9 mouse cellular contexts compared by ENCODE assay signal in genomic region chr13:30834349-30834748, GRCm38 (mm10).
DNase-seq lines count a peak whose midpoint lies in the region; ATAC-seq and TF ChIP-seq lines count a peak whose summit lies in the region.
"Had no signal": no experiment of that assay in that cellular context is flagged by ENCODE, and none has a peak within 500 bp of the region (broad histone marks: within the 10 kb centered on the region; RNA-seq: fewer than 3 reads in every experiment).

No protein-coding gene starts in this region.

- no peak for TF ChIP-seq CTCF in heart, postnatal 0 days (IDR thresholded peaks at IDR 0.05; ENCODE audit: low read depth)

- no peaks in the 10 kb centered on the region; the same call in 1 of the 2 replicates for H3K4me1 ChIP-seq in heart, postnatal 0 days (ENCODE audit: control insufficient read depth, insufficient read depth)
- H3K4me1 ChIP-seq in heart, embryonic 10.5 days = peaks cover 9% of the 10 kb centered on the region; the same call in 1 of the 2 replicates
- H3K4me1 ChIP-seq in liver, embryonic 13.5 days (replicated peaks) = peaks cover 9% of the 10 kb centered on the region

- H3K4me3 ChIP-seq in heart, postnatal 0 days (ENCODE audit: low read depth, low read length) = peak overlapping the region; percentile 18; the same call in 1 of the 2 replicates
- H3K4me3 ChIP-seq in heart, embryonic 10.5 days = no peak overlapping the region
- 0 out of 2 replicates have a peak overlapping the region, but pooled peaks have one; percentile 1 for H3K4me3 ChIP-seq in liver, embryonic 13.5 days (replicated peaks)
- H3K4me3 ChIP-seq: erythroblast, embryonic 14.5 days had no signal

- H3K9ac ChIP-seq in heart, postnatal 0 days (replicated peaks; ENCODE audit: low read depth, low read length) = no peak overlapping the region
- no peak overlapping the region for H3K9ac ChIP-seq in liver, embryonic 13.5 days

- DNase-seq in heart, postnatal 0 days (ENCODE audit: low spot score) = no peak
- no peak for DNase-seq in heart, embryonic 10.5 days (ENCODE audit: low spot score)
- peak; percentile 34 for DNase-seq in thymus, postnatal 14 days
- no peak for DNase-seq in thymus, postnatal 10 days (ENCODE audit: low spot score in 2 of 2)
- no peak for DNase-seq in liver, embryonic 13.5 days
- DNase-seq in cerebellum, adult 18-20 months = no peak
- DNase-seq in cerebellum, postnatal 25 days = no peak
- no peak for DNase-seq in right cerebral cortex, postnatal 36 days (ENCODE audit: low spot score in 2 of 2)

- no peak for TF ChIP-seq EP300 in heart, postnatal 0 days (IDR thresholded peaks at IDR 0.05; ENCODE audit: low read depth)

- H3K36me3 ChIP-seq in heart, postnatal 0 days (replicated peaks; ENCODE audit: control insufficient read depth, insufficient read depth, low read length) = no peaks in the 10 kb centered on the region
- no peaks in the 10 kb centered on the region for H3K36me3 ChIP-seq in heart, embryonic 10.5 days
- no peaks in the 10 kb centered on the region for H3K36me3 ChIP-seq in liver, embryonic 13.5 days

- H3K27me3 ChIP-seq in heart, postnatal 0 days (ENCODE audit: control insufficient read depth, insufficient read depth, low read length) = no peaks in the 10 kb centered on the region
- H3K27me3 ChIP-seq in heart, embryonic 10.5 days (ENCODE audit: insufficient read depth, poor library complexity, severe bottlenecking) = no peaks in the 10 kb centered on the region
- no peaks in the 10 kb centered on the region for H3K27me3 ChIP-seq in liver, embryonic 13.5 days

- H3K27ac ChIP-seq in heart, postnatal 0 days (ENCODE audit: low read depth) = no peak overlapping the region
- no peak overlapping the region for H3K27ac ChIP-seq in heart, embryonic 10.5 days
- no peak overlapping the region for H3K27ac ChIP-seq in liver, embryonic 13.5 days

- H3K9me3 ChIP-seq in heart, postnatal 0 days (replicated peaks; ENCODE audit: control insufficient read depth, low read length) = no peaks in the 10 kb centered on the region
- no peaks in the 10 kb centered on the region for H3K9me3 ChIP-seq in heart, embryonic 10.5 days
- no peaks in the 10 kb centered on the region for H3K9me3 ChIP-seq in liver, embryonic 13.5 days (replicated peaks)

- ATAC-seq in heart, postnatal 0 days (ENCODE audit: insufficient read depth, low read depth) = no peak
- ATAC-seq in liver, embryonic 13.5 days (ENCODE audit: low read depth) = no peak

- H3K4me2 ChIP-seq in heart, postnatal 0 days (ENCODE audit: low read depth, low read length) = peak overlapping the region; percentile 33; the same call in 1 of the 2 replicates
- H3K4me2 ChIP-seq in liver, embryonic 13.5 days = peak overlapping the region; percentile 40

- 57% methylated on average over 6 of the region's 6 CpGs for WGBS in heart, postnatal 0 days
- 77% methylated on average over 6 of the region's 6 CpGs for WGBS in heart, embryonic 10.5 days
- 30% methylated on average over 6 of the region's 6 CpGs for WGBS in liver, embryonic 13.5 days (ENCODE audit: insufficient replicate concordance)
